Mouse (Mus musculus): ENCODE measurements around the gene Dmtf1. TPM values are rescaled to one million over a fixed set of nuclear protein-coding genes. Genes with fewer than 3 reads are reported as not detected.

Dmtf1 gene
- total RNA-seq, 2 experiments from 2014 or later: 46.7 to 48.0 TPM

GRCm38 (mm10) chr5:9069599-9070209 lies 91.9 kb downstream of the Dmtf1 start:
- intact Hi-C loops (cut with DNase I): loop anchor here (10.0 kb wide), 1 partner anchor 355 kb away; no protein-coding TSS in a partner anchor
- no peak for DNase-seq (ENCODE audit: extremely low spot score in 1 of 2, low spot score in 2 of 2)

- intact Hi-C loops (cut with DNase I): no loop called here
- peak; percentile 28 to 33 for DNase-seq (ENCODE audit: extremely low spot score in 1 of 2, low spot score in 2 of 2)
Measured at GRCm38 (mm10) chr5:9068886-9069285, 92.7 kb downstream of the Dmtf1 start.

Other genes starting within 250 kb of the Dmtf1 start
- 10 to 100 TPM; 17.5 to 21.3 TPM for gene Crot, start 164.5 kb downstream of the Dmtf1 start, total RNA-seq (2021)
- 1 to 10 TPM; 5.5 to 6.9 TPM for gene Tmem243, start 61.1 kb downstream of the Dmtf1 start, total RNA-seq (2021)
- gene 9330182L06Rik, start 104.3 kb upstream of the Dmtf1 start, total RNA-seq (2021): 10 to 100 TPM; 48.7 to 51.3 TPM